Mouse (Mus musculus) hindbrain, embryonic 16.5 days (tissue): Measurements from ENCODE around the gene Mrpl12. TPM values are rescaled to one million over a fixed set of nuclear protein-coding genes. Genes with fewer than 3 reads are reported as not detected.
A peak's percentile ranks its signal among the peaks of the same experiment; 100 is the strongest.

Experiments
- ATAC-seq: fragments of 200-750 bp; cut with Nextera tagmentation; 2 replicates; pipeline ENCODE4 v1.8.0; 2017; ENCODE audit warnings: moderate TSS enrichment, moderate library complexity
- H3K27ac ChIP-seq: fragments of 300-500 bp; sonication (generic); 2 replicates; pipeline ENCODE4 v1.5.1; 2014; ENCODE audit warnings: low read depth, mild to moderate bottlenecking, control low read depth, low read length, moderate library complexity
- H3K27me3 ChIP-seq: fragments of 300-500 bp; sonication (generic); replicated peaks from 2 replicates; pipeline ENCODE4 v1.6.1; 2014; ENCODE audit warnings: low read length; ENCODE audit not compliant: control insufficient read depth, insufficient read depth
- H3K36me3 ChIP-seq: fragments of 300-500 bp; sonication (generic); 2 replicates; pipeline ENCODE4 v1.6.1; 2014; ENCODE audit warnings: mild to moderate bottlenecking, low read length, moderate library complexity, mixed read lengths; ENCODE audit not compliant: control insufficient read depth, insufficient read depth
- H3K4me1 ChIP-seq: fragments of 300-500 bp; sonication (generic); 2 replicates; pipeline ENCODE4 v1.6.1; 2014; ENCODE audit warnings: low read depth, low read length; ENCODE audit not compliant: control insufficient read depth, insufficient read depth
- H3K4me2 ChIP-seq: fragments of 300-500 bp; sonication (generic); 2 replicates; pipeline ENCODE4 v1.6.1; 2014; ENCODE audit warnings: mild to moderate bottlenecking, low read length, control low read depth, moderate library complexity
- H3K4me3 ChIP-seq: fragments of 300-500 bp; sonication (generic); 2 replicates; pipeline ENCODE4 v1.5.1; 2014; ENCODE audit warnings: mild to moderate bottlenecking, low read length, control low read depth, moderate library complexity
- H3K9ac ChIP-seq: fragments of 300-500 bp; sonication (generic); 2 replicates; pipeline ENCODE4 v1.6.1; 2014; ENCODE audit warnings: low read depth, mild to moderate bottlenecking, control low read depth, low read length, moderate library complexity
- H3K9me3 ChIP-seq: fragments of 300-500 bp; sonication (generic); 2 replicates; pipeline ENCODE4 v1.6.1; 2014; ENCODE audit warnings: mild to moderate bottlenecking, low read length, moderate library complexity; ENCODE audit not compliant: control insufficient read depth
- WGBS: fragments of 180-500 bp; shearing (Covaris S2); extraction: QIAGEN DNeasy Blood & Tissue Kit; methylation state at CpG from one replicate; pipeline ENCODE4 v1.1.7; 2014; 5-methylcytosine and 5-hydroxymethylcytosine counted together
- polyA plus RNA-seq: library from polyadenylated mRNA; unstranded; fragments of >200 nt; fragmentation: Nextera tagmentation; extraction: Ambion mirVana; gene quantifications from 2 replicates; pipeline ENCODE4 v1.2.1, GENCODE M21; 2015

Gene Mrpl12
- polyA plus RNA-seq, 1 experiment from 2014 or later, result 135 TPM

GRCm38 (mm10) chr11:120500357-120500756, 15.9 kb downstream of the Mrpl12 start:
- Histone ChIP-seq H3K27me3 (no peaks in the 10 kb centered on the region), H3K4me1 (no peaks in the 10 kb centered on the region), H3K9ac (no peak overlapping the region), H3K4me3 (no peak overlapping the region), H3K9me3 (no peaks in the 10 kb centered on the region), H3K36me3 (peaks cover 16% of the 10 kb centered on the region; the same call in 1 of the 2 replicates), H3K4me2 (no peak overlapping the region), H3K27ac (no peak overlapping the region)
- WGBS, result 22% methylated on average over 3 of the region's 3 CpGs
- no peak for ATAC-seq

GRCm38 (mm10) chr11:120501018-120501417, 16.6 kb downstream of the Mrpl12 start:
- WGBS, result 68% methylated on average over 6 of the region's 6 CpGs

GRCm38 (mm10) chr11:120501701-120502100, 17.3 kb downstream of the Mrpl12 start:
- Histone ChIP-seq H3K4me2 (no peak overlapping the region), H3K4me3 (no peak overlapping the region), H3K36me3 (peaks cover 8% of the 10 kb centered on the region; the same call in 1 of the 2 replicates), H3K4me1 (no peaks in the 10 kb centered on the region), H3K9me3 (no peaks in the 10 kb centered on the region), H3K27ac (no peak overlapping the region), H3K9ac (no peak overlapping the region), H3K27me3 (no peaks in the 10 kb centered on the region)
- 90% methylated on average over 4 of the region's 4 CpGs for WGBS
- no peak for ATAC-seq

More at GRCm38 (mm10) chr11:120501018-120501417, 16.6 kb downstream of the Mrpl12 start:
- no peaks in the 10 kb centered on the region for H3K9me3 ChIP-seq
- H3K9ac ChIP-seq, result no peak overlapping the region
- ATAC-seq, result no peak
- no peaks in the 10 kb centered on the region for H3K27me3 ChIP-seq
- peaks cover 11% of the 10 kb centered on the region; the same call in 1 of the 2 replicates for H3K36me3 ChIP-seq
- no peaks in the 10 kb centered on the region for H3K4me1 ChIP-seq
- H3K4me3 ChIP-seq, result no peak overlapping the region
- no peak overlapping the region for H3K4me2 ChIP-seq
- no peak overlapping the region for H3K27ac ChIP-seq

GRCm38 (mm10) chr11:120505661-120506060, 21.2 kb downstream of the Mrpl12 start:
- Histone ChIP-seq H3K4me3 (no peak overlapping the region), H3K9ac (no peak overlapping the region), H3K27me3 (no peaks in the 10 kb centered on the region), H3K36me3 (no peaks in the 10 kb centered on the region), H3K4me2 (no peak overlapping the region), H3K27ac (no peak overlapping the region), H3K4me1 (peaks cover 5% of the 10 kb centered on the region; the same call in 1 of the 2 replicates), H3K9me3 (no peaks in the 10 kb centered on the region)
- ATAC-seq, result no peak
- 92% methylated on average over 3 of the region's 3 CpGs for WGBS

GRCm38 (mm10) chr11:120506899-120507298, 22.5 kb downstream of the Mrpl12 start:
- no peak for ATAC-seq
- WGBS, result 59% methylated on average over 4 of the region's 4 CpGs
- H3K4me1 ChIP-seq, result peaks cover 5% of the 10 kb centered on the region; the same call in 1 of the 2 replicates
- no peak overlapping the region for H3K4me3 ChIP-seq
- no peak overlapping the region for H3K9ac ChIP-seq
- no peaks in the 10 kb centered on the region for H3K27me3 ChIP-seq
- H3K9me3 ChIP-seq, result no peaks in the 10 kb centered on the region
- H3K4me2 ChIP-seq, result no peak overlapping the region
- no peaks in the 10 kb centered on the region for H3K36me3 ChIP-seq
- H3K27ac ChIP-seq, result no peak overlapping the region

GRCm38 (mm10) chr11:120507611-120508289, 23.3 kb downstream of the Mrpl12 start:
- no peak overlapping the region for H3K4me3 ChIP-seq
- H3K9ac ChIP-seq, result no peak overlapping the region
- H3K4me1 ChIP-seq, result peaks cover 5% of the 10 kb centered on the region; the same call in 1 of the 2 replicates
- no peaks in the 10 kb centered on the region for H3K36me3 ChIP-seq
- no peaks in the 10 kb centered on the region for H3K27me3 ChIP-seq
- H3K4me2 ChIP-seq, result no peak overlapping the region
- 73% methylated on average over 13 of the region's 13 CpGs for WGBS
- ATAC-seq, result no peak
- no peak overlapping the region for H3K27ac ChIP-seq
- H3K9me3 ChIP-seq, result no peaks in the 10 kb centered on the region

- no peaks in the 10 kb centered on the region for H3K9me3 ChIP-seq
- no peaks in the 10 kb centered on the region for H3K36me3 ChIP-seq
- H3K4me3 ChIP-seq, result no peak overlapping the region
- H3K4me2 ChIP-seq, result no peak overlapping the region
- ATAC-seq, result no peak
- no peak overlapping the region for H3K27ac ChIP-seq
- H3K4me1 ChIP-seq, result peaks cover 5% of the 10 kb centered on the region; the same call in 1 of the 2 replicates
- H3K9ac ChIP-seq, result no peak overlapping the region
- no peaks in the 10 kb centered on the region for H3K27me3 ChIP-seq
- 87% methylated on average over 9 of the region's 9 CpGs for WGBS
Observed at GRCm38 (mm10) chr11:120508290-120508870, 24.0 kb downstream of the Mrpl12 start.

GRCm38 (mm10) chr11:120509940-120510339, 25.5 kb downstream of the Mrpl12 start:
- no peak for ATAC-seq
- H3K9ac ChIP-seq, result no peak overlapping the region
- H3K36me3 ChIP-seq, result no peaks in the 10 kb centered on the region
- 52% methylated on average over 4 of the region's 4 CpGs for WGBS
- no peaks in the 10 kb centered on the region for H3K9me3 ChIP-seq
- H3K27me3 ChIP-seq, result no peaks in the 10 kb centered on the region
- no peak overlapping the region; the same call in 1 of the 2 replicates for H3K4me2 ChIP-seq
- H3K4me3 ChIP-seq, result no peak overlapping the region
- H3K27ac ChIP-seq, result no peak overlapping the region
- H3K4me1 ChIP-seq, result peaks cover 5% of the 10 kb centered on the region; the same call in 1 of the 2 replicates

GRCm38 (mm10) chr11:120510375-120511030, 26.1 kb downstream of the Mrpl12 start:
- no peaks in the 10 kb centered on the region for H3K36me3 ChIP-seq
- no peaks in the 10 kb centered on the region for H3K9me3 ChIP-seq
- peak overlapping the region; percentile 38; the same call in 1 of the 2 replicates for H3K9ac ChIP-seq
- H3K4me2 ChIP-seq, result peak overlapping the region; percentile 44
- H3K27me3 ChIP-seq, result no peaks in the 10 kb centered on the region
- peaks cover 5% of the 10 kb centered on the region; the same call in 1 of the 2 replicates for H3K4me1 ChIP-seq
- WGBS, result 7% methylated on average over 16 of the region's 16 CpGs
- peak overlapping the region; percentile 44; the same call in 1 of the 2 replicates for H3K27ac ChIP-seq
- ATAC-seq, result no peak
- no peak overlapping the region for H3K4me3 ChIP-seq
